Mouse (Mus musculus): ENCODE measurements at regions not wholly inside any gene's neighbourhood (a gene's known extent, or its start where the extent isn't known, plus 50 kb on each side); places are given as distances from the start of the nearest gene placed in this dataset.

DNA sequence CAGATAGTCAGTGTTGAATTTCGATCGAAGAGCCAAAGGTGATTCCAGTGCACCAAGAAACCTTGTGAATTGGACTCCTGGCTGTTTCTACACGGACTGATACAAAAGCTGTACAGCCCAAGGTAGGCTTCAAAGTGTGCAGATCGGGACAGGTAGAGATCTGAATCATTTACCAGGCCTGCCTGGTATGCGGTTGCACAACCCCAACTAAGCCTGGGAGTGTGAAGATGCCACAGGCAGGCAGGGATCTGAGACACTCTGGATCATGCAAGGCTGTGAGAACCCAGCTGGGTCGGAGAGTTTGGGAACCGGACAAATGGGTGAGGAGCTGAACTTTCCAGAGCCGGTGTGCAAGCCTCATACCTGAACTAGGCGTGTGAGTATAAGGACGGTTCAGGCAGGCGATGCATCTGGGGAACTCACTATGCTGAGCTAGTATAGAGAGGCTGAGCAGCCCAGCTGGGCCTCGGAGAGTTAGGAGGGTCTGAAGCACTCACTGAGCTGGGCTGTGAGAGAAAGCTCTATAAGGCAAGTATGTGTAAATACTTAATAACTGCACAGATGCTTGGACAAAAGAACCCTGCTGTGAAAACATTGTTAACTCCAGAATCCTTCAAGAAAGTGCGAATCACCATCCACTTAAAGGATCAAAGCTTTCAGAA is 125.3 kb upstream of the Mast4 start:
- ATAC-seq (ENCODE audit: insufficient number of reproducible peaks, insufficient read depth, low FRiP score, low TSS enrichment), result no peak
- Histone ChIP-seq H3K4me1 (no peaks in the 10 kb centered on the region), H3K27me3 (no peaks in the 10 kb centered on the region), H3K4me2 (replicated peaks) (no peak overlapping the region), H3K9ac (no peak overlapping the region), H3K9me3 (no peaks in the 10 kb centered on the region), H3K36me3 (no peaks in the 10 kb centered on the region), H3K27ac (no peak overlapping the region), H3K4me3 (no peak overlapping the region)
- WGBS, result 88% methylated on average over 13 of the region's 13 CpGs

DNA sequence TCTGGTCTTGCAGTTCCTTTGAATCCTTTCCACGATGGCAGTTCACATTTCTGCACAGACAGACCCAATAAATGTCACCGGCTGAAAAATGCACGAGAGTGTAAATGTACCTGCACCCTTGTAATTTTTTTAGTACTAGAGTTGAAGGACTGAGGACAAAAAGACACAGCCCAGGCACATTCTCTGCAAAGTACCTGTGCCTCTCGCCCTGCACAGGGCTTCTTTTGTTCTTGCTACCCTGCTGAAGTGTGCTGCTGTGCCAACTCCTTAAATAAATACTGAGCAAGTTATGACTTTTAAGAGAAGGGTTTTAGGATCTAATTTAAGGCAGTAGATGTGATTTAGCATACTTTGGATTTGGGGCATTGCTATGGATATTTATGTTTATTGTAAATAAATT is 118.5 kb upstream of the Mast4 start:
- Histone ChIP-seq H3K27me3 (no peaks in the 10 kb centered on the region), H3K4me3 (no peak overlapping the region), H3K9me3 (no peaks in the 10 kb centered on the region), H3K4me2 (replicated peaks) (no peak overlapping the region), H3K9ac (no peak overlapping the region), H3K4me1 (no peaks in the 10 kb centered on the region), H3K36me3 (no peaks in the 10 kb centered on the region), H3K27ac (no peak overlapping the region)
- WGBS, result 56% methylated on average over 4 of the region's 4 CpGs
- no peak for ATAC-seq (ENCODE audit: insufficient number of reproducible peaks, insufficient read depth, low FRiP score, low TSS enrichment)

DNA sequence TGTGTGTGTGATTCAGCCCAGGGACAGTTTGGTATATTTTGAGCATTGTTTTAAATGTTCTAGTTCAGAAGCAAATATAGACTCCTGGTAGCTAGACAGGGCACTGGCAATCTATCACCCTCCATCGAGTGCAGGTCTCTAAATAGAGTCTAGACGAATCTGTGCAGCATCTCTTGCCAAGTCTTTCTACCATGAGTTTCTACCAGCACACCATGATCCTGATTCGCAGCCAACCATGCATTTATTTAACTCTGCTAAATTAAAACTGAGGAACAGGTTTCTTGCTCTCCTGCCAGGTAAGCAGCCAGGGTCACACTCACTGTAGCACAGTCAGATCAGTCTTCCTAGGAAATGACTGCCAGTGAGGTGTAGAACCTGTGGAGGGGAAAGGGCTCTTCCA is 96.3 kb upstream of the Mast4 start:
- no peak overlapping the region for H3K27ac ChIP-seq
- no peaks in the 10 kb centered on the region for H3K27me3 ChIP-seq
- H3K9me3 ChIP-seq, result no peaks in the 10 kb centered on the region
- no peak for ATAC-seq (ENCODE audit: insufficient number of reproducible peaks, insufficient read depth, low FRiP score, low TSS enrichment)
- 92% methylated on average over 3 of the region's 3 CpGs for WGBS
- no peak overlapping the region for H3K9ac ChIP-seq
- H3K36me3 ChIP-seq, result no peaks in the 10 kb centered on the region
- H3K4me3 ChIP-seq, result no peak overlapping the region
- no peaks in the 10 kb centered on the region for H3K4me1 ChIP-seq
- no peak overlapping the region for H3K4me2 ChIP-seq (replicated peaks)

DNA sequence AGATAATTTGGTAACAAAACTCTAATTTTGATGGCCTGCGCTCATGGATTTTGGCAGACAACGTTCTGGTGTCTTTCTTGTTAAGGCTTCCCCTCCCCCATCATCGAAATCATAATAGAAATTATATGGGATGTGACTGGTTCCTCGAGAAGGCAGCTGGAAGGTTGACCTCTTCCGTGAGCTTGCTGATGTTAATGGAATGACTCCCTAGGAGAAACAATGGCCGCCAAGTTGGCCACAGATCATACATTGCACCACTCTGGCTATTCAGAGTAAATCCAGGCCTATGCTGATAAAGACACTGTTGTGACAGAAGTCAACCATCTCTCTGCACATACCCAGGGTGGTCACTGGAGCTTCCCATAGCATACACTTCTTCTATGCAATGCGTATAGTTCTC is 89.7 kb upstream of the Mast4 start:
- no peaks in the 10 kb centered on the region for H3K27me3 ChIP-seq
- no peak overlapping the region for H3K27ac ChIP-seq
- no peaks in the 10 kb centered on the region for H3K36me3 ChIP-seq
- no peak overlapping the region for H3K4me2 ChIP-seq (replicated peaks)
- no peaks in the 10 kb centered on the region for H3K4me1 ChIP-seq
- ATAC-seq (ENCODE audit: insufficient number of reproducible peaks, insufficient read depth, low FRiP score, low TSS enrichment), result no peak
- H3K9me3 ChIP-seq, result no peaks in the 10 kb centered on the region
- no peak overlapping the region for H3K9ac ChIP-seq
- WGBS, result 85% methylated on average over 7 of the region's 7 CpGs
- no peak overlapping the region for H3K4me3 ChIP-seq

DNA sequence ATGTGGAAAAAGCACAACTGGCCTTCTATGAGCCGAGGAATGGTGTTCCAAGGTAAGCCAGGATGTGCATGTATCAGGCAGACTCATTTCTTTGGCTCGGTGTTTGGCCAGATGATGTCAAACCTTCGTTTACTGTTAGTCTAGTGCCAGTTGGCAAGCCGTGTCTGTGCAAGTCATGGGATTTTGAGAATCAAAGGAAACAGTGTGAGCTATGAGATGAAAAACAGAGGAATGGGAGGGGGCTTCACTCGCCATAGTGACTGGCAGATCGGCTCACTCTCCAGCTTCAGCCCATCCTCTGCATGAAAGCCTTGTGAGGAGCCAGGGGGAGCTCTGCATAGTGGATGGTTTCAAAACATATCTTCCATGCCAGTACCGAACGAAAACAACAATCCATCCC is 89.1 kb upstream of the Mast4 start:
- H3K4me2 ChIP-seq (replicated peaks), result no peak overlapping the region
- no peak for ATAC-seq (ENCODE audit: insufficient number of reproducible peaks, insufficient read depth, low FRiP score, low TSS enrichment)

DNA sequence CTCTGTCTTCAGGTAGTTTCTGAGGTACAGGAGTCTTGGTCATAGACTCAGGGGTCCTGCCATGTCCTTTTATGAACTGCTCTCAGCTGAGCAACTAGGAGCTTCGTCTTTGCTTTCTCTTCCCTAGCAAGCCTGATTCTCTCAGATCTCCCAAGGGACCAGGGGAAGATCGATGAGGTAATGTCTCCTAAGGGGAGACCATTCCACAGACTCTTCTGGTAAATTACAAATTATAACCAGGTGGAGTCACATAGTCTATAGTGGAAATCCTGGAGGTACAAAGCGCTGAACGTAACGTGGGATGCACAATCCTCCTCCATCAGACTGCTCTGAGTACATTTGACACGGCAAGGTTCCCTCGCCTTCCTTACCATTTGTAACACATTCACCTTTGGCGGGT is 88.7 kb upstream of the Mast4 start:
- WGBS, result 78% methylated on average over 8 of the region's 8 CpGs
- Histone ChIP-seq H3K36me3 (no peaks in the 10 kb centered on the region), H3K4me1 (no peaks in the 10 kb centered on the region), H3K9me3 (no peaks in the 10 kb centered on the region), H3K27me3 (no peaks in the 10 kb centered on the region), H3K27ac (no peak overlapping the region), H3K4me2 (replicated peaks) (no peak overlapping the region), H3K4me3 (no peak overlapping the region), H3K9ac (no peak overlapping the region)
- ATAC-seq (ENCODE audit: insufficient number of reproducible peaks, insufficient read depth, low FRiP score, low TSS enrichment), result no peak

More for the DNA sequence above, 89.1 kb upstream of the Mast4 start:
- 85% methylated on average over 8 of the region's 8 CpGs for WGBS
- Histone ChIP-seq H3K27me3 (no peaks in the 10 kb centered on the region), H3K36me3 (no peaks in the 10 kb centered on the region), H3K9ac (no peak overlapping the region), H3K4me1 (no peaks in the 10 kb centered on the region), H3K9me3 (no peaks in the 10 kb centered on the region), H3K27ac (no peak overlapping the region), H3K4me3 (no peak overlapping the region)

DNA sequence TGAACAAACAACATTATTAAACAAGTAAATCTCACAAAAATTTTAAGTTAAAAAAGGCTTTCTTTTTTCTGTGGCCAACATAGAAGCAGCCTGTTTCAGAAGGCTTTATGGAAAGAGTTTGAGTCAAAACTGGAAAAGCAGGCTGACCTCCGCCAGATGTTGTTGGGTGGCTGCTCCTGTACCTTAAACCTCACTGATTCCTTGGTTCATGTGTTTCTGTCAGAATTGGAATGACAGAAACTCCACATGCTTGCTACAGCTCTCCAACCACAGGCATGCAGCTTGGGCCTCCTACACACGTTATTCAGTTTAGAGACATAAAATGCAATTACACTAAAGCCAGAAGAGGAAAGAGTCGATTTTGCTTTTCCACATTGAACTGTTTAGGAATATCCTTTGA is 84.8 kb upstream of the Mast4 start:
- Histone ChIP-seq H3K9me3 (no peaks in the 10 kb centered on the region), H3K36me3 (no peaks in the 10 kb centered on the region), H3K4me3 (no peak overlapping the region), H3K27me3 (no peaks in the 10 kb centered on the region), H3K27ac (no peak overlapping the region), H3K4me1 (no peaks in the 10 kb centered on the region), H3K9ac (no peak overlapping the region), H3K4me2 (replicated peaks) (no peak overlapping the region)
- 43% methylated on average over 3 of the region's 3 CpGs for WGBS
- no peak for ATAC-seq (ENCODE audit: insufficient number of reproducible peaks, insufficient read depth, low FRiP score, low TSS enrichment)

DNA sequence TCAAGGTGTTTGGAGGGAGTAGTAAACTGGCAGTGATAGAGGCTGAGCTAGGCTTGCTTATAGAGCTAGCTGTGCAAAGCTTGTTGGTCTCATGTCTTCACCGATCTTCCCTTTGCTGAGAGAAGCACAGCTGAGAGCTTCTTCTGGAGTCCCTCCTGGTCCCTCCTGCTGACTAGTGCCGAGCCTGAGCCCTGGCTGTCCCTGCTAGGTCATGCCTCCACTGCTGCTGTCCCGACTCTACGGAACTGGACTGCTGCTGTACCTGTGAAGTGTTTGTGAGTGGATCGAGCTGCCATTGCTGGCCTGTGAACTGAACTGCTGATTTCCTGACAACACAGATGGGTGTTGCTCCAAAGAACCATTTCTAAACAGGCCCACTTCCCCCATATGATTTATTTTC is 83.0 kb upstream of the Mast4 start:
- Histone ChIP-seq H3K9ac (no peak overlapping the region), H3K27ac (no peak overlapping the region), H3K4me2 (replicated peaks) (no peak overlapping the region), H3K4me1 (no peaks in the 10 kb centered on the region), H3K4me3 (no peak overlapping the region), H3K9me3 (no peaks in the 10 kb centered on the region), H3K27me3 (no peaks in the 10 kb centered on the region), H3K36me3 (no peaks in the 10 kb centered on the region)
- WGBS, result 86% methylated on average over 5 of the region's 5 CpGs
- no peak for ATAC-seq (ENCODE audit: insufficient number of reproducible peaks, insufficient read depth, low FRiP score, low TSS enrichment)

DNA sequence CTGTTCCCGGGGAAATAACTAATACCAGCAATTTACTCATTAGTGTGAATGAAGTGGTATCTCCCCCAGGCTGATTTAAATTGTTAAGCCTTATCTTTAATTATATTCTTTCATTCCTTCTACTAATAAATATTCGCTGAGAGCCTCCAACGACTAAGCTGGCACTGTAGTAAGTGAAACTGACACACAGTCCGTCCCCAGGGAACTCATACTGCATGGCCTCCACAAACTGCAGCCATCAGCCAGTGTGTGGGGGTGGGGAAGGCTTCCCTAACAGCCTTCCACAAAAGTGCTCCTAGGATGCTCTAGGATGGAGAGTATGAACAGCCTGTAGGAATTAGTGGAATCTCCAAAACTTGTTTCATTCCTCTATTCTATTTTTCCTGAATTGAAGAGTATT is 81.0 kb upstream of the Mast4 start:
- H3K9me3 ChIP-seq, result no peaks in the 10 kb centered on the region
- no peak for ATAC-seq (ENCODE audit: insufficient number of reproducible peaks, insufficient read depth, low FRiP score, low TSS enrichment)
- no peaks in the 10 kb centered on the region for H3K27me3 ChIP-seq
- H3K27ac ChIP-seq, result no peak overlapping the region
- H3K4me1 ChIP-seq, result 0 out of 2 replicates have a peak, but pooled peaks cover under 1% of the 10 kb centered on the region
- H3K4me3 ChIP-seq, result no peak overlapping the region
- 58% methylated on average over 4 of the region's 4 CpGs for WGBS
- no peak overlapping the region for H3K4me2 ChIP-seq (replicated peaks)
- no peaks in the 10 kb centered on the region for H3K36me3 ChIP-seq
- H3K9ac ChIP-seq, result no peak overlapping the region

DNA sequence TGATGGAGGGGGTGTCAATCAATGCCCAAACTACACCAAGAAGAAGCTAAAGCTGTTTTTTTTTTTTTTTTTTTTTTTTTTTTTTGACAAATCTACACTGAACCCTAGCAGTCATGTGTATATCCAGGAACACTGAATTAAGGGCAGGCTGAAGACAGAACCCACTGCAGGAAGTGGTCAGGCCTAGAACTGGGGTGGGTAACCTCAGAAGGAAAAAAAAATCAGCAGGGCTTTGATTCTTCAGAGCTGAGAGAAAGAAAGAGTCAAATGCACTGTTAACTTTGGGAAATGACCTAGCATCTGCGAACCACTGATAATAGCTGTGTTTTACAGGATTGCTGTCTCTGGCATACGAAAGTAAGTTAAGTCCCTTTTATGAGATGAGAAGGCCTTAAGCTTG is 78.3 kb upstream of the Mast4 start:
- Histone ChIP-seq H3K4me2 (replicated peaks) (no peak overlapping the region), H3K36me3 (no peaks in the 10 kb centered on the region), H3K9ac (no peak overlapping the region), H3K27ac (no peak overlapping the region), H3K4me3 (no peak overlapping the region), H3K4me1 (0 out of 2 replicates have a peak, but pooled peaks cover 3% of the 10 kb centered on the region), H3K9me3 (no peaks in the 10 kb centered on the region), H3K27me3 (no peaks in the 10 kb centered on the region)
- no peak for ATAC-seq (ENCODE audit: insufficient number of reproducible peaks, insufficient read depth, low FRiP score, low TSS enrichment)
- WGBS, result 82% methylated on average over 2 of the region's 2 CpGs

DNA sequence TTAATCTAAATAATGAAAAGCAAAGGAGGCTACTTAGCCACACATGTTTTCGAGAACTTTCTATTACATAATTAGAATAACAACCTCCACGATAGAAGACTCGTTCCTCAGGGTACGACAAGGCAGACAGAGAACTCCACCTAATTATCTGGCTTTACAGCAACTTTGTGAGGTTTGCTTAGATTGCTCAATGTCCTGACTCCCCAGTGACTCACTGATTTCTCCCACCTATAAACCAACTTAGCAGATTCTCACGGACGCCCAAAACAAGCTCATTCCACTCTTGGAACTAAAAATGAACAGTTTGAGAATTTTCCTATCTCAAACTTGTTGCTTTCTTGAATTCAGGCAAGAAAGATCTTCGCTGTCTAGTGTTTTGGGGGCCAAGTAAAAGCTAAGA is 75.0 kb upstream of the Mast4 start:
- no peak for ATAC-seq (ENCODE audit: insufficient number of reproducible peaks, insufficient read depth, low FRiP score, low TSS enrichment)
- 0 out of 2 replicates have a peak, but pooled peaks cover 3% of the 10 kb centered on the region for H3K4me1 ChIP-seq
- H3K36me3 ChIP-seq, result no peaks in the 10 kb centered on the region
- H3K27ac ChIP-seq, result no peak overlapping the region
- no peaks in the 10 kb centered on the region for H3K27me3 ChIP-seq
- H3K4me2 ChIP-seq (replicated peaks), result no peak overlapping the region
- no peaks in the 10 kb centered on the region for H3K9me3 ChIP-seq
- 56% methylated on average over 7 of the region's 7 CpGs for WGBS
- no peak overlapping the region for H3K4me3 ChIP-seq
- no peak overlapping the region for H3K9ac ChIP-seq

DNA sequence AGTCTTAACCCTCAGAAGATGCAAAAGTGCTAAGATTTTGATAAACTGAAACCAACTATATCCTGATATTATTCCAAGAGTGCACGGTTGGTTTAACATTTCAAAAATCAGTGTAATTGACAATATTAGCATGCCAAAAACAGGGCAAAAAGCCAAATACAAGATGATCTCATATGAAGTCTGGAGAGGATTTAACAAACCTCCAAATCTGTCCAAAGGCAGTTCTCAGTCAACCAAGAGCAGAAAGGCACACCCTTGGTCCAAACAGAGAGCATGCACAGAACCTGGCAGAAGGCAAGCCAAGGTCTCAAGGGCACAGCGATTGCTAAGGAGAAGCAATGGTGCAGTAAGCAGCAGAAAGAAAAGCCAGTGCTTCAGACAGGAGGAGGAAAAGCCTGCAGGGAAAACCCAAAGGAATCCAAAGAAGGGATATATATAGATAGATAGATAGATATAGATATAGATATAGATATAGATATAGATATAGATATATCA is 62.3 kb upstream of the Mast4 start:
- no peaks in the 10 kb centered on the region for H3K27me3 ChIP-seq
- ATAC-seq (ENCODE audit: insufficient number of reproducible peaks, insufficient read depth, low FRiP score, low TSS enrichment), result no peak

More for the DNA sequence above, 62.3 kb upstream of the Mast4 start:
- H3K4me3 ChIP-seq, result no peak overlapping the region
- H3K9ac ChIP-seq, result no peak overlapping the region
- no peak overlapping the region for H3K4me2 ChIP-seq (replicated peaks)
- H3K36me3 ChIP-seq, result no peaks in the 10 kb centered on the region
- H3K4me1 ChIP-seq, result no peaks in the 10 kb centered on the region
- no peaks in the 10 kb centered on the region for H3K9me3 ChIP-seq
- H3K27ac ChIP-seq, result no peak overlapping the region
- 88% methylated on average over 2 of the region's 2 CpGs for WGBS

Data from embryonic facial prominence, embryonic 12.5 days (tissue).